Mouse (Mus musculus) embryonic facial prominence, embryonic 12.5 days (tissue): ENCODE results near the gene Gm20909. TPM values are rescaled to one million over a fixed set of nuclear protein-coding genes. Genes with fewer than 3 reads are reported as not detected.
"Not testable (repeated sequence)": the region's sequence is repeated elsewhere in the genome, so short reads cannot be mapped to it uniquely, and the experiment has no call there.

Experiments
- ATAC-seq: fragments of 200-750 bp; cut with Nextera tagmentation; 2 replicates; pipeline ENCODE4 v1.8.0; 2017; ENCODE audit not compliant: insufficient number of reproducible peaks, insufficient read depth, low FRiP score, low TSS enrichment
- H3K27ac ChIP-seq: fragments of 300-500 bp; sonication (generic); 2 replicates; pipeline ENCODE4 v1.5.1; 2016; ENCODE audit warnings: mild to moderate bottlenecking
- H3K27me3 ChIP-seq: fragments of 300-500 bp; sonication (generic); 2 replicates; pipeline ENCODE4 v1.6.1; 2016; ENCODE audit warnings: mild to moderate bottlenecking, moderate library complexity
- H3K36me3 ChIP-seq: fragments of 300-500 bp; sonication (generic); 2 replicates; pipeline ENCODE4 v1.6.1; 2016; ENCODE audit warnings: mild to moderate bottlenecking
- H3K4me1 ChIP-seq: fragments of 300-500 bp; sonication (generic); 2 replicates; pipeline ENCODE4 v1.6.1; 2016
- H3K4me2 ChIP-seq: fragments of 300-500 bp; sonication (generic); replicated peaks from 2 replicates; pipeline ENCODE4 v1.6.1; 2016; ENCODE audit warnings: mild to moderate bottlenecking, moderate library complexity
- H3K4me3 ChIP-seq: fragments of 300-500 bp; sonication (generic); 2 replicates; pipeline ENCODE4 v1.5.1; 2016; ENCODE audit warnings: mild to moderate bottlenecking
- H3K9ac ChIP-seq: fragments of 300-500 bp; sonication (generic); 2 replicates; pipeline ENCODE4 v1.6.1; 2016; ENCODE audit warnings: mild to moderate bottlenecking, moderate library complexity
- H3K9me3 ChIP-seq: fragments of 300-500 bp; sonication (generic); 2 replicates; pipeline ENCODE4 v1.6.1; 2016; ENCODE audit warnings: mild to moderate bottlenecking, moderate library complexity
- WGBS: fragments of 180-500 bp; shearing (Covaris S2); methylation state at CpG from one replicate; pipeline ENCODE4 v1.1.7; 2016; 5-methylcytosine and 5-hydroxymethylcytosine counted together
- polyA plus RNA-seq: library from polyadenylated mRNA; unstranded; fragments of >200 nt; fragmentation: Nextera tagmentation; extraction: Ambion mirVana; gene quantifications from 2 replicates; pipeline ENCODE4 v1.2.1, GENCODE M21; 2016

Gene Gm20909
- not detected in 2 replicates for polyA plus RNA-seq

- WGBS = no CpG with 5 or more reads among the region's 4 CpGs
- H3K4me3 ChIP-seq, H3K36me3 ChIP-seq, H3K4me1 ChIP-seq, H3K4me2 ChIP-seq, ATAC-seq, H3K27ac ChIP-seq, H3K27me3 ChIP-seq, H3K9me3 ChIP-seq, H3K9ac ChIP-seq: not testable (repeated sequence)
Measured at GRCm38 (mm10) chrY:21164270-21164669, at the start of gene Gm20909. Gm20909 (plus strand) TSS chrY:21164570.

Other genes with a start within 250 kb of the Gm20909 start
- not detected in 2 replicates for gene Gm29866, start 170.9 kb upstream of the Gm20909 start, polyA plus RNA-seq
- not detected in 2 replicates for gene Gm20865, start 77.0 kb downstream of the Gm20909 start, polyA plus RNA-seq